Mouse (Mus musculus): ENCODE measurements around the gene BC024063. TPM values are rescaled to one million over a fixed set of nuclear protein-coding genes. Genes with fewer than 3 reads are reported as not detected.

BC024063 gene
- polyA plus RNA-seq, 1 experiment from 2014 or later: 4.3 TPM

Other genes with a start within 250 kb of the BC024063 start
- gene Gm32687, start 219.4 kb upstream of the BC024063 start, polyA plus RNA-seq (2015; fragmentation: Nextera tagmentation; extraction: Ambion mirVana): 7.9 and 8.0 TPM in 2 replicates
- gene Zfp781, start 152.9 kb upstream of the BC024063 start, polyA plus RNA-seq (2015; fragmentation: Nextera tagmentation; extraction: Ambion mirVana): 3.4 and 3.6 TPM in 2 replicates
- 11.4 and 12.1 TPM in 2 replicates for gene Zfp873, start 35.2 kb upstream of the BC024063 start, polyA plus RNA-seq (2015; fragmentation: Nextera tagmentation; extraction: Ambion mirVana)
- 5.3 and 5.4 TPM in 2 replicates for gene AU041133, start 44.7 kb downstream of the BC024063 start, polyA plus RNA-seq (2015; fragmentation: Nextera tagmentation; extraction: Ambion mirVana)
- 15.2 and 15.9 TPM in 2 replicates for gene Zfp938, start 157.9 kb downstream of the BC024063 start, polyA plus RNA-seq (2015; fragmentation: Nextera tagmentation; extraction: Ambion mirVana)
- gene 4932415D10Rik, start 233.2 kb downstream of the BC024063 start, polyA plus RNA-seq (2015; fragmentation: Nextera tagmentation; extraction: Ambion mirVana): not detected in 2 replicates

Data from embryonic facial prominence, embryonic 15.5 days (tissue).